Mouse (Mus musculus): Measurements from ENCODE around the gene Gm3336.

GRCm38 (mm10) chr8:70742981-70743655 is 24.8 kb downstream of the Gm3336 start:
- no peak for TF ChIP-seq POLR2A (IDR thresholded peaks at IDR 0.05; ENCODE audit: borderline replicate concordance, extremely low read depth, low read depth, low read length)
- TF ChIP-seq CTCF (IDR thresholded peaks at IDR 0.05; ENCODE audit: insufficient read depth, low read length), result no peak

Data from lung, adult 2 months (tissue).